Mouse (Mus musculus): ENCODE results near the gene Fstl4.
"Not testable (repeated sequence)": the region's sequence is repeated elsewhere in the genome, so short reads cannot be mapped to it uniquely, and the experiment has no call there.

Gene Fstl4

GRCm38 (mm10) chr11:53025686-53026085 is 261.3 kb downstream of the Fstl4 start:
- no peak for DNase-seq (ENCODE audit: low spot score)

- no peak for DNase-seq (ENCODE audit: low spot score)
Measured at GRCm38 (mm10) chr11:53028421-53029168, 264.2 kb downstream of the Fstl4 start.

DNA sequence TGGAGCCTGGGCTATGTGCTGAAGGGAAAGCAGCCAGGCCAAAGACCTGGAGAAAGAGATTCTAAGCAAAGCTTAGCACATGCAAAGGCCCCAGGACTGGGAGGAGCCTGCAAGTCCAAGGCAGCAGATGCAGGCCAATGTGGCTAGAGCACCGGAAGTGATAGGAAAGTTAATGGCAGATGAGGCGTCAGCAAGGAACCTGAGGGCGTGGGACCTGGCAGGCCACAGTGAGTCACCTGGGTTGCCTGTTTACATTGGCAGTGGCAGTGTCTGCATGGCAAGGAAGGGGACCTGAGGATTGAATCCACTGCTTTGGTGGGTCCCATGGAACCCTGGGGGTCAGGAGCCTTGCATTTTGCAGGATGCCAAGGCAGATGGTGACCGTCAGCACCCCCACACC is 267.3 kb downstream of the Fstl4 start:
- DNase-seq (ENCODE audit: low spot score), result no peak

GRCm38 (mm10) chr11:53032336-53032735 is 267.9 kb downstream of the Fstl4 start:
- peak; percentile 72 for DNase-seq (ENCODE audit: low spot score)

DNA sequence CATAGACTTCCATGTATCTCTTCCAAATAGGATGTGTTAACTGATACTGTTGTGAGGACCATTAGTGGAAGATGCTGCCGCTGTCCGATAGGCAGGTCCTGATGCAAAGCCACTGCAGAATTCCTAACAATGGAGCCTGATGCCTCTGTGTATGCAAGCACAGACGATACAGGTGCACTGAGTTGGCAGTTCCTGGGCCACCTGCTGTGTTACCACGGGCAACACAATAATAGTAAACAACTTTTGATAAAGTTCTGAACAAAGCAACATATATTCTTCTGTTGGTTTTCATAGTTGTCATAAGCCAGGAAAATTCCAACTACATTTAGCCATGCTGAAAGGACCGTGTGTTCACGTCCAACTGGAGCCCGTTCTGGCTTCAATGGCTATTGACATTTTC is 271.0 kb downstream of the Fstl4 start:
- no peak for DNase-seq (ENCODE audit: low spot score)

- no peak for DNase-seq (ENCODE audit: low spot score)
Measured at GRCm38 (mm10) chr11:53046850-53047249, 282.4 kb downstream of the Fstl4 start.

DNA sequence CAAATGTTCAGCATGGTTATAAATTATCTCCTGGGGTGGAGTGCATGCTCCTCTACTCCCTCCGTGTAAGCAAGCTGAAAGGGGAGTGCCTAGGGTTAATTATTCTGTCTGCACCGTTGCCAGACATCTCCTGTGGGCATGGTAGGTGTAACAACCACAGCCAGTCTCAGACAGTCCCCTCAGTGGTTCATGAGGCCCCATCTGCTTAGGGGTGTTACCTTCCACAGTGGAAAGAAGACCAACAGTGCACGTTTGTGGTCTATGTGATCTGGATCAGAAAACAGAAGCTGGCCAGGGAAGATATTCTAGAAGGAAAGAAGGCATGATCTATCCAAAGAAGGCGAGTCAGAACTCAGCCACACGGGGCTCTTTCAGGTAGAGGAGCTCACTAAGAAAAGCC is 289.7 kb downstream of the Fstl4 start:
- no peak for DNase-seq (ENCODE audit: low spot score)

GRCm38 (mm10) chr11:53055896-53056295 is 291.5 kb downstream of the Fstl4 start:
- DNase-seq (ENCODE audit: low spot score), result no peak

- no peak for DNase-seq (ENCODE audit: low spot score)
Measured at GRCm38 (mm10) chr11:53056781-53057180, 292.3 kb downstream of the Fstl4 start.

GRCm38 (mm10) chr11:53057821-53058553 is 293.6 kb downstream of the Fstl4 start:
- no peak for DNase-seq (ENCODE audit: low spot score)

GRCm38 (mm10) chr11:53058557-53058956 is 294.1 kb downstream of the Fstl4 start:
- no peak for DNase-seq (ENCODE audit: low spot score)

- DNase-seq (ENCODE audit: low spot score), result no peak
Measured at GRCm38 (mm10) chr11:53067699-53068478, 303.5 kb downstream of the Fstl4 start.

- no peak for DNase-seq (ENCODE audit: low spot score)
Measured at GRCm38 (mm10) chr11:53068479-53069065, 304.1 kb downstream of the Fstl4 start.

- DNase-seq (ENCODE audit: low spot score), result no peak
Measured at GRCm38 (mm10) chr11:53069751-53070150, 305.3 kb downstream of the Fstl4 start.

GRCm38 (mm10) chr11:53071602-53072001 is 307.2 kb downstream of the Fstl4 start:
- no peak for DNase-seq (ENCODE audit: low spot score)

DNA sequence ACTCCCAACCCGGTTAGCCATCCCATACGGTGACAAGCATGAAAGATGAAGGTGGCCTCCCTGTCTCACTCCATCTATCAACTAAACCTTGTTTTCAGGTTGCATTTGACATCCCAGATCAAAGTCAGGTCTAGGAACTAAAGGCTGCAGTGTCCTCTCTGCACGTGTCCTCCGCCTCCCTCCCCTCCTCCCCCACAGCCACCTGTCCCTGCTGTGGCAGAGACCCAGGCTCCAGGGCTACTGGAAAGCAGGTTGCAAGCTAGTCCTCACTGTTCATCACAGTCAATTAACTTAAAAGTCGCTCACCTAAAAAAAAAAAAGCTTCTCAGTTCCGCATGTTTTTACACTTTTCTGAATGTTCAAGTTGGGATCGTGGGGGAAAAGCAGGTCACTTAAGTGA is 313.2 kb downstream of the Fstl4 start:
- DNase-seq (ENCODE audit: low spot score), result no peak

GRCm38 (mm10) chr11:53078419-53079334 is 314.2 kb downstream of the Fstl4 start:
- no peak for DNase-seq (ENCODE audit: low spot score)

GRCm38 (mm10) chr11:53081310-53081709 is 316.9 kb downstream of the Fstl4 start:
- DNase-seq (ENCODE audit: low spot score), result no peak

- DNase-seq (ENCODE audit: low spot score), result peak; percentile 27
Measured at GRCm38 (mm10) chr11:53085367-53085766, 320.9 kb downstream of the Fstl4 start.

DNA sequence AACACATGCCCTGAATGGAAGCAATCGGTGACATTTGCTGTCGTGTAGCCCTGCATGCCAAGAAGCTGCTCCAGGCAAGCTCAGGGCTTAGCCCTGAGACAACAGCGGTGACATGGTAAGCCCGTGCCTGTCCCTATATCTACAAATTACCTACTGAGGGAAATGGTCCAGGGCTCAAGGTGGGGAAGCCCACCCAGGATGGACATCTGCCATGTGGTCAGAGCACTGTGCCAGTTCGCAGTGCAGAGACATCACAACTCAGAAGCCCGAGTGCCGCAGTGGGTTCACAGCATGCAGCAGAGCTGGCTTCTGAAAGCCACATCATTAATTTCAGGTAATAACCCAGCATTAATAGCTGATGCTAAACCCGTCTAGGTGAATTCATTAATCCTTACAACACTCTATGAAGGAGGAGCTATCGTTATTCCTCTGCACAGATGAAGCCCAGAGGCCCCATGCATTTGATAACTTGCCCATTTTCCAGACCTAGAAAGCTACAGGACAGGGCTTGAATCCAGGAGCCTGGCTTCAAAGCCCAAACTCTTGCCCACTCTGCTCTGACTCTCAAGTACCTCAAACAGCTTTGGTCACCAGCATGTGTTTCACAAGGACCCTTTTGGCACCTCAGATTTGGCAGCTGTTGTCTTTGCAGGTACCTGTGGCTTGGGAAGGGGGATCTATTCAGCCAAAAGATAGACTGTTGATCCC is 321.6 kb downstream of the Fstl4 start:
- DNase-seq (ENCODE audit: low spot score), result no peak

- DNase-seq (ENCODE audit: low spot score), result not testable (repeated sequence)
Measured at GRCm38 (mm10) chr11:53087896-53088295, 323.5 kb downstream of the Fstl4 start.
